In the genomic region with DNA sequence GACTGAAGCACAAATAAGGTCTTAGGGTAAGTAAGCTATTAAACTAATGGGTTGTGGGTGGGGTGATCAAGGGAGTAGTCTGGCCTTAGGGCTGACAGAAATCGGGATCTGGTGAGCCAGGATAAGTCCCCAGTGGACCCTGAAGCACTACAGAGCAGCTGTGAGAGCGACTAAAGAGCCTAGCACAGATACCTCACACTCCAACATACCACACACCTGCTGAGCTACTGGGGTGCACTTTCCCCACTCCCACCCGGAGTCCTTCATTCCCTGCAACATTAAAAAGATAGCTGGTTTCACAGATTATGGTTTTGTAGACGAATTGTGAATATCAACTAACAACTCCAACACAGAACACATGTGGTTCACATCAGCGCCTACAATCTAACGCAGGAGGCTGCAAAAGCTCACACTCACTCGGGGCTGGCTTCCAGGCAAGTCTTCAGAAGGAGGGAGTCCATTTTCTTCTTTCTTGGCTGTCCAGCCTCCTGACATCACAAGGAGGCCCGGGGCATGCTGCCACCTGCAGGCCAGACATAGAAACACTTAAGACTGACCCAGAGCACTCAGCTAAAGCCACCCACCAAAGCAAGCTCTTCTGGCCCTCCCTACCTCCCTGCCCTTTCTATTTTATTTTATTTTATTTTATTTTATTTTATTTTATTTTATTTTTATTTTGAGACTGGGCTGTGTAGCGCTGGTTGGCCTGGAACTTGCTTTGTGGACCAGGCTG, we compare ENCODE assay signal across 8 mouse cellular contexts. TPM values are rescaled to one million over a fixed set of nuclear protein-coding genes. Genes with fewer than 3 reads are reported as not detected.
DNase-seq lines count a peak whose midpoint lies in the region; ATAC-seq lines count a peak whose summit lies in the region.

No protein-coding gene starts in this region.

- peak; percentile 84 for DNase-seq in R1 (ENCODE audit: low read depth, low spot score)
- peak; percentile 77 for DNase-seq in cerebellum, adult 9-11 months
- peak; percentile 59 to 66 for DNase-seq in frontal cortex, postnatal 10 days (ENCODE audit: low spot score in 2 of 2)
- DNase-seq in hindbrain, embryonic 11.5 days (ENCODE audit: low spot score): peak; percentile 83
- DNase-seq in left cerebral cortex, adult 11 months (ENCODE audit: low spot score): peak; percentile 51
- peak; percentile 78 for DNase-seq in right cerebral cortex, adult 2 months (ENCODE audit: low spot score in 2 of 2)
- DNase-seq in urinary bladder, postnatal 14 days (ENCODE audit: low spot score): peak; percentile 84

- no peak overlapping the region for H3K4me3 ChIP-seq in hindbrain, embryonic 11.5 days (ENCODE audit: low read depth, low read length)
- H3K4me3 ChIP-seq in megakaryocyte, embryonic 14.5 days (replicated peaks): peak overlapping the region; percentile 50

- 0 out of 2 replicates have a peak overlapping the region, but pooled peaks have one; percentile 11 for H3K9ac ChIP-seq in hindbrain, embryonic 11.5 days (ENCODE audit: low read depth, low read length)

- H3K36me3 ChIP-seq in hindbrain, embryonic 11.5 days (ENCODE audit: control insufficient read depth, insufficient read depth, low read length): no peaks in the 10 kb centered on the region
- no peaks in the 10 kb centered on the region for H3K36me3 ChIP-seq in megakaryocyte, embryonic 14.5 days (replicated peaks; ENCODE audit: low read length)

- 32% methylated on average over 9 of the region's 9 CpGs for WGBS in hindbrain, embryonic 11.5 days

- ATAC-seq in hindbrain, embryonic 11.5 days (ENCODE audit: low FRiP score): no peak

- no peak overlapping the region for H3K27ac ChIP-seq in hindbrain, embryonic 11.5 days (ENCODE audit: low read depth, low read length)

- H3K27me3 ChIP-seq in hindbrain, embryonic 11.5 days (ENCODE audit: control insufficient read depth, insufficient read depth, low read length): no peaks in the 10 kb centered on the region
- H3K27me3 ChIP-seq in megakaryocyte, embryonic 14.5 days (replicated peaks): no peaks in the 10 kb centered on the region

- H3K4me1 ChIP-seq in hindbrain, embryonic 11.5 days (replicated peaks; ENCODE audit: control insufficient read depth, insufficient read depth, low read length): no peaks in the 10 kb centered on the region
- peaks cover 35% of the 10 kb centered on the region for H3K4me1 ChIP-seq in megakaryocyte, embryonic 14.5 days

- no peaks in the 10 kb centered on the region for H3K9me3 ChIP-seq in hindbrain, embryonic 11.5 days (ENCODE audit: control insufficient read depth, low read length)
- no peaks in the 10 kb centered on the region for H3K9me3 ChIP-seq in megakaryocyte, embryonic 14.5 days

- H3K4me2 ChIP-seq in hindbrain, embryonic 11.5 days (replicated peaks; ENCODE audit: low read depth, low read length): no peak overlapping the region

RNA-seq across cellular contexts. Expression of a gene that starts 9.3 kb away (rescaled TPM):
- 0.21 TPM in 1 of 2 replicates, not detected in the other for polyA plus RNA-seq in hindbrain, embryonic 11.5 days (2014; fragmentation: Nextera tagmentation; extraction: Ambion mirVana)
- polyA plus RNA-seq in megakaryocyte, embryonic 14.5 days (2012; ENCODE audit: insufficient read depth, low replicate concordance): not detected in 2 replicates

RNA-seq across cellular contexts. Expression of a gene that starts 41.7 kb away (rescaled TPM):
- 7.8 and 8.1 TPM in 2 replicates for polyA plus RNA-seq in hindbrain, embryonic 11.5 days (2014; fragmentation: Nextera tagmentation; extraction: Ambion mirVana)
- 2.7 and 4.7 TPM in 2 replicates for polyA plus RNA-seq in megakaryocyte, embryonic 14.5 days (2012; ENCODE audit: insufficient read depth, low replicate concordance)
